Mouse (Mus musculus) forebrain, postnatal 0 days (tissue): ENCODE measurements around the gene Nt5m. TPM values are rescaled to one million over a fixed set of nuclear protein-coding genes. Genes with fewer than 3 reads are reported as not detected.

Source experiments
- ATAC-seq: fragments of 200-750 bp; cut with Nextera tagmentation; 2 replicates; pipeline ENCODE4 v1.8.0; 2017; ENCODE audit warnings: mild to moderate bottlenecking, moderate library complexity
- DNase-seq: peaks from one replicate; pipeline ENCODE4 v3.0.0-alpha.2; 2015
- H3K27ac ChIP-seq: fragments of 300-500 bp; sonication (generic); 2 replicates; pipeline ENCODE4 v1.5.1; 2014; ENCODE audit warnings: low read depth, mild to moderate bottlenecking, antibody characterized with exemption, low read length, moderate library complexity, mixed read lengths
- H3K27me3 ChIP-seq: fragments of 300-500 bp; sonication (generic); 2 replicates; pipeline ENCODE4 v1.6.1; 2014; ENCODE audit warnings: mild to moderate bottlenecking, low read length, mixed read lengths; ENCODE audit not compliant: insufficient read depth
- H3K36me3 ChIP-seq: fragments of 300-500 bp; sonication (generic); 2 replicates; pipeline ENCODE4 v1.6.1; 2014; ENCODE audit warnings: mild to moderate bottlenecking, moderate library complexity; ENCODE audit not compliant: insufficient read depth
- H3K4me1 ChIP-seq: fragments of 300-500 bp; sonication (generic); 2 replicates; pipeline ENCODE4 v1.6.1; 2014; ENCODE audit warnings: antibody characterized with exemption; ENCODE audit not compliant: insufficient read depth
- H3K4me2 ChIP-seq: fragments of 300-500 bp; sonication (generic); 2 replicates; pipeline ENCODE4 v1.6.1; 2014; ENCODE audit warnings: low read depth, mild to moderate bottlenecking, moderate library complexity
- H3K4me3 ChIP-seq: fragments of 300-500 bp; sonication (generic); 2 replicates; pipeline ENCODE4 v1.5.1; 2014; ENCODE audit warnings: low read depth, low read length, mixed read lengths
- H3K9ac ChIP-seq: fragments of 300-500 bp; sonication (generic); 2 replicates; pipeline ENCODE4 v1.6.1; 2014; ENCODE audit warnings: mild to moderate bottlenecking
- H3K9me3 ChIP-seq: fragments of 300-500 bp; sonication (generic); 2 replicates; pipeline ENCODE4 v1.6.1; 2016; ENCODE audit warnings: low read length
- CTCF ChIP-seq: sonication (generic); IDR thresholded peaks from 2 replicates; pipeline ENCODE4 v1.5.1; 2016; ENCODE audit warnings: antibody characterized with exemption, control low read depth, low read depth
- WGBS: fragments of 180-500 bp; shearing (Covaris S2); extraction: QIAGEN DNeasy Blood & Tissue Kit; methylation state at CpG from one replicate; pipeline ENCODE4 v1.1.7; 2014; 5-methylcytosine and 5-hydroxymethylcytosine counted together
- polyA plus RNA-seq: library from polyadenylated mRNA; unstranded; fragments of >200 nt; fragmentation: Nextera tagmentation; extraction: Ambion mirVana; gene quantifications from 2 replicates; pipeline ENCODE4 v1.2.1, GENCODE M21; 2015
- total RNA-seq: library from RNA; depleted of rRNA; stranded (reverse); fragments of >200 nt; gene quantifications from 2 replicates; pipeline ENCODE4 v1.2.3, GENCODE M21; 2014; rRNA removed

Nt5m gene
- total and polyA plus RNA-seq, 2 experiments from 2014 or later: 62.2 to 85.9 TPM

GRCm38 (mm10) chr11:59919401-59919800, 80.2 kb downstream of the Nt5m start:
- Histone ChIP-seq H3K9ac (no peak overlapping the region), H3K36me3 (no peaks in the 10 kb centered on the region), H3K4me2 (no peak overlapping the region), H3K4me1 (no peaks in the 10 kb centered on the region), H3K9me3 (no peaks in the 10 kb centered on the region), H3K4me3 (no peak overlapping the region), H3K27ac (no peak overlapping the region), H3K27me3 (no peaks in the 10 kb centered on the region)
- ATAC-seq: no peak
- 70% methylated on average over 3 of the region's 3 CpGs for WGBS
- DNase-seq: no peak
- TF ChIP-seq CTCF: no peak

GRCm38 (mm10) chr11:59920331-59920730, 81.1 kb downstream of the Nt5m start:
- no peak overlapping the region for H3K4me2 ChIP-seq
- no peak overlapping the region for H3K9ac ChIP-seq
- H3K9me3 ChIP-seq: no peaks in the 10 kb centered on the region
- H3K27me3 ChIP-seq: no peaks in the 10 kb centered on the region
- H3K36me3 ChIP-seq: no peaks in the 10 kb centered on the region
- no peak for TF ChIP-seq CTCF
- no peak overlapping the region for H3K27ac ChIP-seq
- no peak for DNase-seq
- no peak overlapping the region for H3K4me3 ChIP-seq
- no peaks in the 10 kb centered on the region for H3K4me1 ChIP-seq
- WGBS: 77% methylated on average over 5 of the region's 5 CpGs
- no peak for ATAC-seq

- Histone ChIP-seq H3K27me3 (no peaks in the 10 kb centered on the region), H3K4me3 (no peak overlapping the region), H3K4me2 (no peak overlapping the region), H3K36me3 (no peaks in the 10 kb centered on the region), H3K4me1 (no peaks in the 10 kb centered on the region), H3K27ac (no peak overlapping the region), H3K9ac (no peak overlapping the region), H3K9me3 (no peaks in the 10 kb centered on the region)
- TF ChIP-seq CTCF: no peak
- no peak for DNase-seq
- 15% methylated on average over 7 of the region's 7 CpGs for WGBS
- ATAC-seq: no peak
These were observed 82.0 kb downstream of the Nt5m start for GRCm38 (mm10) chr11:59921265-59921664.

- Histone ChIP-seq H3K9me3 (no peaks in the 10 kb centered on the region), H3K4me2 (no peak overlapping the region)
- WGBS: 50% methylated on average over 4 of the region's 4 CpGs
These were observed 90.8 kb downstream of the Nt5m start for GRCm38 (mm10) chr11:59930031-59930430.

More at GRCm38 (mm10) chr11:59930031-59930430, 90.8 kb downstream of the Nt5m start:
- Histone ChIP-seq H3K27ac (no peak overlapping the region), H3K9ac (no peak overlapping the region), H3K27me3 (no peaks in the 10 kb centered on the region), H3K4me1 (peaks cover 7% of the 10 kb centered on the region; the same call in 1 of the 2 replicates), H3K36me3 (no peaks in the 10 kb centered on the region), H3K4me3 (no peak overlapping the region)
- no peak for DNase-seq
- no peak for ATAC-seq
- TF ChIP-seq CTCF: no peak

Other genes starting within 250 kb of the Nt5m start
- not detected in 2 replicates for gene Olfr223, start 246.2 kb upstream of the Nt5m start, total RNA-seq
- not detected in 2 replicates for gene Olfr223, start 246.2 kb upstream of the Nt5m start, polyA plus RNA-seq
- 191 and 205 TPM in 2 replicates for gene Mprip, start 178.1 kb upstream of the Nt5m start, total RNA-seq
- gene Mprip, start 178.1 kb upstream of the Nt5m start, polyA plus RNA-seq: 62.0 and 62.2 TPM in 2 replicates
- gene Pld6, start 51.8 kb upstream of the Nt5m start, total RNA-seq: 0.92 and 6.0 TPM in 2 replicates
- gene Pld6, start 51.8 kb upstream of the Nt5m start, polyA plus RNA-seq: 6.8 and 12.1 TPM in 2 replicates
- gene Flcn, start 29.4 kb upstream of the Nt5m start, total RNA-seq: 33.7 and 36.9 TPM in 2 replicates
- gene Flcn, start 29.4 kb upstream of the Nt5m start, polyA plus RNA-seq: 25.0 and 31.4 TPM in 2 replicates
- 132 and 138 TPM in 2 replicates for gene Cops3, start 391 bp downstream of the Nt5m start, total RNA-seq
- gene Cops3, start 391 bp downstream of the Nt5m start, polyA plus RNA-seq: 158 and 169 TPM in 2 replicates
- 27.9 and 31.6 TPM in 2 replicates for gene Med9, start 108.8 kb downstream of the Nt5m start, total RNA-seq
- 32.4 and 36.0 TPM in 2 replicates for gene Med9, start 108.8 kb downstream of the Nt5m start, polyA plus RNA-seq
- 0.23 and 1.00 TPM in 2 replicates for gene Rasd1, start 125.5 kb downstream of the Nt5m start, total RNA-seq
- 1.4 and 3.3 TPM in 2 replicates for gene Rasd1, start 125.5 kb downstream of the Nt5m start, polyA plus RNA-seq
- 7.9 and 16.2 TPM in 2 replicates for gene Pemt, start 207.0 kb downstream of the Nt5m start, total RNA-seq
- 14.2 and 14.4 TPM in 2 replicates for gene Pemt, start 207.0 kb downstream of the Nt5m start, polyA plus RNA-seq